Mouse (Mus musculus) ES-Bruce4 (cell line): ENCODE measurements around the gene Kcnh3.

ENCODE experiments used
- EP300 ChIP-seq: IDR thresholded peaks from 2 replicates; pipeline ENCODE4 v1.6.1; 2011; ENCODE audit warnings: low read depth, low read length; ENCODE audit not compliant: insufficient read depth
- POLR2A ChIP-seq: IDR thresholded peaks from one replicate; pipeline ENCODE4 v1.8.1; 2011; ENCODE audit warnings: low read length; ENCODE audit not compliant: insufficient read depth

GRCm38 (mm10) chr15:99278271-99278670, 53.6 kb downstream of the Kcnh3 start:
- TF ChIP-seq POLR2A (no peak), EP300 (no peak)
